Mouse (Mus musculus) WW6 (cell line): ENCODE results near the gene Mmp19.
"Not testable (repeated sequence)": the region's sequence is repeated elsewhere in the genome, so short reads cannot be mapped to it uniquely, and the experiment has no call there.

Experiments used
- DNase-seq: peaks from one replicate; pipeline ENCODE4 v3.0.0-alpha.2; 2013; ENCODE audit warnings: low read depth, low spot score

The Mmp19 gene

DNA sequence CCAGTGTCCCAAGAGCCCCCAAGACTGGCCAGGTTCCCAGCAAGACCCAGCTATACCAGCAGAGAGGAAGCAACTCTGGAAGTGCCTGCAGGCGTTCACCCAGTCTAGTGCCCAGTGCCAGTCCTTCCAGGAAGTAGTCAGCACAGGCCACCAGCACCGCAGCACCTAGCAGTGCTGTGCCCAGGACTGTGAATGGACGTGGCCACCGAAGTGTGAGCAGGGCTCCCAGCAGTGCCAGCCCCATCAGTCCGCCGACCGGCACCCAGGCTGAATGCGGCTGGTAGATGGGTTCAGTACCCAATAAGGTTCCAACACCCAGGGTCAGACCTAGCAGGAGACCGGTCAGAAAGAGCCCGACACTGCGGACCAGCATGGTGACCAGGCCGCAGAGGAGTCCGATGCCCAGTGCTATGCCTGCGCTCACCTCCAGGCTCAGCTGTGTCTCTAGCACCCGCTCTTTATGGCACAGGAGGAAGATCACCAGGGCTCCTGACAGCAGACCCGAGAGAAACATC lies 11.3 kb downstream of the Mmp19 start:
- DNase-seq, result no peak

DNA sequence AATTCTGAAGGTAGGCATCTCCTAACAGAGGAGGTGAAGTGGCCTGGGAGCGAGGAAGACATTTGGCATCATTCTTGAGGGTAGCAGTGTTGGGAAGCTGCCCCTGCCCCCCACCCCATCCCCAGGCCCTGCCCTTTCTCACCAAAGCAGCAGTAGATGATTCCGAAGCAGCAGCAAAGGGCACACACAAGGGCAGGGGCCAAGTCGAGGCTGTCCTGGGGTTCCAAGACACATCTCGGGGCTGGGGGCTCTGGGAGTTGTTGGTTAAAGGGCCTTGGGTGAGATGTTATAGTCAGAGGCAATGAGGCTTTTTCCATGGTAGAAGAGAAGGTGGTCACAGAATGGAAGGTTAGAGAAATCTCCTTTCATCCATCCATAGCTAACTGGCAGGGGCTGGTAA lies 12.2 kb downstream of the Mmp19 start:
- no peak for DNase-seq

DNA sequence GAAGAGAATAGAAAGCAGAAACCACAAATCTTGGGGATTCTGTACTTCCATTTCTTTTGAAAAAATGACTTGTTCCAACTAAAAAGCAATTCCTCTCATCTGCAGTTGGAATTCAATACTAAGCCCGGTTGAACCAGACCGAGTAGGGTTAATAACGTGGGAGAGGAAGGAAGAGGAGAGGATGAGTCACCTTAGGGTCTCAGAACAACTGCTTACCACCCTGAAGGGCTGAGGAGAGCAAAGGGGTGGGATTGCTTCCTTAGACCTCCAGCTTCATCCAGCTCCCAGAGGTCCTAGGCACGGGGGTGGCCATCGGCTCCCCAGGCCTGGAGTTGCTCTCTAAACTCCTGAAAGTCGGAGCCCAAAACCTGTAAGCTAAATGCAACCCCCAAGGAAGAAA lies 12.7 kb downstream of the Mmp19 start:
- DNase-seq, result no peak

DNA sequence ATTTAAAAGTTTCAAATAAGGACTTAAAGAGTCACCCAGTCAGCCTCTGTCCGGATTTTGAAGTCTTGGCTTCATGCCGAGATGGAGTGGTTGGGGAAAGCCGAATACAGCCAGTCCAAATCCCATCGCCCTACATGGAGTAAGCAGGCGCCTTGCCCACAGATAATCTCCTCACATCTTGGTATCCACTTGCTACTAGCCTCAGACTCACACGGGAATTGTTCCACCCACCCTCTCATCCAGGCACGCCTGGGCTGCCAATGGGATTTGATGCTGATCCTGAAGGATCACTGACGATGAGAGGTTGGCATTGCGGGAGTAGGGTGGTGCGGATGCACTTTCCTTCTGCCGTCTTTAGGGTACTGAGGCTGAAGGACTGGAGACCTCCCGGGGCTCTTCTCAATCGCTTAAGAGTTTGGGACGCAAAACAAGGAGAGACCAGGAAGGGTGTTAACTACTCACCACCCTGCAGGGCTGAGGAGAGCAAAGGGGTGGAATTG lies 13.1 kb downstream of the Mmp19 start, which contains the start of gene Dnajc14:
TSS of gene Dnajc14 (plus strand) at position 292 of the 500 bp plus-strand sequence.
- DNase-seq, result peak; percentile 28

DNA sequence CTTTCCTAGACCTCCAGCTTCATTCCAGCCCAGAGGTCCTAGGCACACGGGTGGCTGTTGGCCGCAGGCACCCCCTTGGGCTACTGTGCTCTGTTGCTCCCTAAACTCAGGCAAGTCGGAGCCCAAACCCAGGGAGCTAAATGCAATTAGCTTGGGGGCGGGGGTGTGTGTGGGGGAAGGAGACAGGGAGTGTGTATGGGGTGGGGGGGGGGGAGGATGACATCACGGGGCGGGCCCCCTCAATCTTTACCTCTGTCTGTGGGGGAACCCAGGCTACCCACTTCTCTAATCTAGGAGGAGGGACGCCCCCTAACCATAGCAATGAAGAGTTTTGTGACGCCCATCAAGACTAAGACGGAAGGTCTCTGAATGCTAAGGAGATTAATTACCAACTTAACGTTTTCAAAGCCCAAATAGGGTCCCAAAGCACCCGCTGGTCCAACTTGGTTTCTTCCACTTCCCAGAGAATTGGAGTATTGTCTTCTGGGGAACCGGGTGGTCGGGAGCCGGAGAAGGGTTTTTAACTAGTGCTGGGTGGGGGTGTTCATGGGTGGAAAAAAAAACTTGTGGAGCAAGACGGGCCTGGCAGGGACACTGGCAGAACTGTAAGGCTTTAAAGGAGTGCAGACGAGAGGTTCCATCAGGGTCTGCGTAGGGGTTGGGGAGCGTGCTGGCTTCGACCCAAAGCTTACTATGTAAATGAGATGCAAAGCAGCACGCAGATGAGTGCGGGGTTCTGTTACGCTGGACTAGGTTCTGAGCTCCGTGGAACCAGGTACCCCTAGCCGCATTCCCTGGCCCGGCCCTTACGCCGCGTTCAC lies 13.8 kb downstream of the Mmp19 start, which contains the start of gene Tmem198b:
TSS of gene Tmem198b (minus strand) at position 100 of the 821 bp plus-strand sequence.
- peak; percentile 38 for DNase-seq

DNA sequence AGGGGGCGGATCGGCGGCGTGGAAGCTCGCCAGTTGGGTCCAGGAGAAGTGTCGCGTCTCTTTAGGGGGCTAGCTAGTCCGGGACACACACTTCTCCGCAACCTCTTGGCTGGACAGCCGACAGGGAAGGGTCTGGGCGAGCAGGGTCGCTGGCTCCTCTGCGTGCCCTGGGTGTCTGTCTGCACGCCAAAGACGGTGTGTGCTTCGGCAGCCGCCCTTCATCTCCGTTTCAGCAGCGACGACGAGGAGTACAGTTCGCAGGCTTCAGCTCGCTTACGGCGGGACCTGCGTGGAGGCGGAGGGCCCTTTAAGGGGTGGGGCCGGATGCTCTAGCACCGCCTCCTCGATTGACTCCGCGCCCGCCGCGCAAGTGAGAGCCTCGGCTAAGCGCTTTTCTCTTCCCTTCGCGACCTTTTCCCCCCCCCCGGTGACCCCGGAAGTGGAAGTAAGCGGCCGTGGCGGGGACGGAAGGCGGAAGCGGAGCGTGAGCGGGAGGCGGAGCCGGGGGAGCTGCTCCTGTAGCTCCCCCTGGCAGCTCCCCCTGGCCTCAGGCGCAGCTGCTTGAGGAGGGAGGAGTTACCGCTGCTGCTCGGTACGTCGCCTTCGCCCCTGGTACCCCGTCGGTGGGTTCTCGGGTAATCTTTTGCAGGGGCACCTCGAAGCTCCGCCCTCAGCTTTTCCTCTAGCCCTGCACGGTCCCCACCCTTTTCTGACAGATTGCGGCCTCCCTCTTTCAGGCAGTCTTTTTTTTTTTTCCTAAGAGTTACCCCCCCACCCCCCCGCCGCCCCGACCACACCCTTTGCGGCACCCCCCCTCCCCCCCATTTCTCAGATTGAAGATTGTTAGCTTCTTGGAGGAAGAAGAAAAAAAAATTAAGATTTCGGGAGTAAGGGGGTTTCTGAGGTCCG lies 14.6 kb downstream of the Mmp19 start:
- DNase-seq, result peak; percentile 89

DNA sequence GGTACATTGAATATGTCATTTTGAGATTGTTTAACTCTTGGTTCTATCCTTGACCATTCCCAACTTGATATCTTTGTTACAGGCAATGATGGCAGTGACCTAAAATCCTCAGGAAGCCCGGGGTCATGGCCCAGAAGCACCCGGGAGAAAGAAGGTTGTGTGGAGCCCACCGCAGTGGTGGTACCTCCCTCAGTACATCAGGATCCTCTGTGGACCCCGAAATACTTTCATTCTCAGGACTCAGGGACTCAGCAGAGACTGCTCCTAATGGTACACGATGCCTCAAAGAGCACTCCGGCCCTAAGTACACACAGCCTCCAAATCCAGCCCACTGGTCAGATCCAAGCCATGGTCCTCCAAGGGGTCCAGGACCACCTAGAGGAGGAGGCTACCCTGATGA lies 15.4 kb downstream of the Mmp19 start:
- no peak for DNase-seq

DNA sequence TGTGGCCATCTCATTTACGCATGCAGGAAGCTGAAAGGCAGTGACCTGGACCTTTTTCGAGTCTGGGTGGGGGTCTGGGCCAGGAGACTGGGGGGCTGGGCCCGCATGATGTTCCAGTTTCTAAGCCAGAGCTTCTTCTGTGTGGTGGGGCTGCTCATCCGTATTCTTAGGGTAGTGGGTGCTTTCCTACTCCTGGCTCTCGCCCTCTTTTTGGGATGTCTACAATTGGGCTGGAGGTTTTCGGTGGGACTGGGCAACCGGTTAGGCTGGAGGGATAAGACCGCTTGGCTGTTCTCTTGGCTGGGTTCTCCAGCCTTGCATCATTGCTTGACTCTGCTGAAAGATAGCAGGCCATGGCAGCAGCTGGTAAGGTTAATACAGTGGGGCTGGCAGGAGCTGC lies 16.3 kb downstream of the Mmp19 start:
- no peak for DNase-seq

DNA sequence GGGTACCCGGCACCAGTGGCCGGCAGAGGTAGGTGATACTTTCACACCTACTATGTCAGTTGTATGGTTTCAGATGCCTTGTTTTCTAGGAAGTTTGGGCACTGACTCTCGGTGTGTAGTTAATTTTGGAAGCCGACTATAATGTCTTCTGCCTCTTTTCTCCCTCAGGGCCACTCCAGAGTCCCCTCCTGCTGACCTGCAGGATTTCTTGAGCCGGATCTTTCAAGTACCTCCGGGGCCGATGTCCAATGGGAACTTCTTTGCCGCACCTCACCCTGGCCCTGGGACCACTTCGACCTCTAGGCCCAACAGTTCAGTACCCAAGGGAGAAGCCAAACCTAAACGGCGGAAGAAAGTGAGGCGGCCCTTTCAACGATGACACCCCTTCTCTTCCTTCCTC lies 26.3 kb downstream of the Mmp19 start, which contains the start of gene Sarnp:
TSS of gene Sarnp (plus strand) at position 301 of the 400 bp plus-strand sequence.
- DNase-seq, result no peak

DNA sequence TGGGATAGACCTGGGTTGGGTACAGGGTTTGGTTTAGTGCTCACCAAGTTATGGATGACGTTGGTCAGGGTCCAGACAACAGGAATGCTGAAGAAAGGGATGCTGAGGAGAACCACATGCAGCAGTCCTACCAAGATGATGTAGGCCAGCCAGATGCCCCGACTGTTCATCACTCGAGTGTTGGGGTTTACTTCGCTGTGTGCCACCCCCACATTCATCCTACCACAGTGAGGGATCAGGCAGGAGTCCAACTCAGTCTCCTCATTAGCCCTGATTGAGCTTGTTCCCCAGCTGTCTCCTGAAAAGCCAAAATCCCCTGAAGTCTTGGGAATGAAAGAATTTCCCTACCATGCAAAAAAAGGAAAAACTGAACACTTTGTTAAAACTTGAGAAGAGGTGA lies 29.5 kb downstream of the Mmp19 start:
- DNase-seq, result no peak

DNA sequence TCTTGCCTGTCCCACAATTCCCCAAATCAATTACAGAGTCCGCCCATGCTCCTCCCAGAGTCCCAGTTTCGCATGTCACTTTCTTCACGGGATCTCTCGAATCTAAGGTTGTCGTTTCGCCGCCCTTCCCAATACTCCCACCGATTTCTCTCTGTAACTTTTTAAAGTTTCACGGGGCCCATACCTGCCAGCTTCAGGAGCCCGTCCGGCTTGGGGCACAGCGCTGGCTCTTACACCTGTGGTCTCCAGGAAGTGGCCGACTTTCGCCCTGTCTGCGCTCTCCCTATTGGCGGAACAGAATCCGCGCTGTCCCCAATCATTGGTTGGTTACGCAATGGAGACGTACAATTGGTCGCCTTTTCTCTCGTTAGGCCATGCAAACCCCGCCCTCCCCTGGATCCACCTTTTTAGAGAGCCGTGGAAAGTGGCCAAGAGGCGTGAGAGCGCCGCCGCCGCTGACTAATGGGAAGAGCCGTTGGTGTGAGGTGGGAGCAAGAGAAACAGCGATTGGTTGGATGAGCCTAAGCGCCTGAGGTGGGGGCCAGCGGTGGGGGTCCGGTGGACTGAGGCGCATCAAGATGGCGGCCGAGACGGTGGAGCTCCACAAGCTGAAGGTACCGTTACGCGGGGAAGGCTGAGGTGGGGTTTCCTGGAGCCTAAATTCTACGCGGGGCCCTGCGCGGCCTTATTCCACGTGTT lies 30.8 kb downstream of the Mmp19 start, which contains the start of gene Ormdl2:
TSS of gene Ormdl2 (minus strand) at position 288 of the 699 bp plus-strand sequence.
- DNase-seq, result peak; percentile 98

DNA sequence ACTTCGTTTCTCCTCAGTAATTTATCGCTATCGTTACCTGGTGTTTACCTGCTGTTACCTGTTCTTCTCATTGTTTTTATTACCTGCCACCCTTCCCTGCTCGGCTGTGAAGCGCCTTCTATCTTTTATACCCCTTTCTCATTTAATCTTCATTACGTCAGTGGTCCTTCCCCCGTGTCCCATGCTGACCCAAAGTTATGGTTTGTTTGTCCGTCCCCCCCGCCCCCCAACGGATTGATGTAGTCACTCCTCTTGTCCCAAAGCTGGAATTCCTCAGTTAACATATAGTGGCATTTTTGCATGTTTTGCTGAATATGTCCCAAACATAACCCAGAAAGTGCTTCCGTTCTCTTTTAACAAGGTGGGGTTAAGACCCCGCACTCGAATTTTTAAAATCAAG lies 31.4 kb downstream of the Mmp19 start:
- no peak for DNase-seq

DNA sequence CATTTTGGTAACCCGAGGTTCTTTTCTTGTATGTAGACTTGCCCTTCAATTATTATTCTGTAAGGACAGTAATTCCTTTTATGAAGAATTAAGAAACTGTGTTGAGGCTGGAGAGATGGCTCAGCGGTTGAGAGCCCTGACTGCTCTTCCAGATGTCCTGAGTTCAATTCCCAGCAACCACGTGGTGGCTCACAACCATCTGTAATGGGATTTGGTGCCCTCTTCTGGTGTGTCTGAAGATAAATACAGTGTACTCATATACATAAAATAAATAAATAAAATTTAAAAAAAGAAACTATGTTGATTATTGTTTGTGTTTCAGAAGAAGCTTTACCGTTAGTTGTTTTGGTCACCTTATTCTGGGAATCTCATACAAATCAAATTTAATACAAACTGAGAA lies 32.4 kb downstream of the Mmp19 start:
- not testable (repeated sequence) for DNase-seq

DNA sequence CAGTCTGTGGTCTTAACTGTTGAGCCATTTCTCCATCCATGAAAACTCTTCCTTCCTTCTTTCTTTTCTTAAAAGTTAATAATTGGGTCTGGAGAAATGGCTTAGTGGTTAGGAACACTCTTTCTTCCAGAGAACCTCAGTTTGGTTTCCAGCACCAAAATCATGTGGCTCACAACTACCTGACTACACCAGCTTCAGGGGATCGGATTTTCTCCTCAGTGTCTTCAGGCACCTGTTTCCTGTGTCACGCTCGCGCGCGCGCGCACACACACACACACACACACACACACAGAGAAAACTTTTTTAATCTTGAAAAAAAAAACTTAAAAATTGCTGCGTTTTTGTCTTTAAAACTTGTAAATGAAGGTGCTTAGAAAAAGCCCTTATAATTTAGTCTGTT lies 33.1 kb downstream of the Mmp19 start:
- no peak for DNase-seq

DNA sequence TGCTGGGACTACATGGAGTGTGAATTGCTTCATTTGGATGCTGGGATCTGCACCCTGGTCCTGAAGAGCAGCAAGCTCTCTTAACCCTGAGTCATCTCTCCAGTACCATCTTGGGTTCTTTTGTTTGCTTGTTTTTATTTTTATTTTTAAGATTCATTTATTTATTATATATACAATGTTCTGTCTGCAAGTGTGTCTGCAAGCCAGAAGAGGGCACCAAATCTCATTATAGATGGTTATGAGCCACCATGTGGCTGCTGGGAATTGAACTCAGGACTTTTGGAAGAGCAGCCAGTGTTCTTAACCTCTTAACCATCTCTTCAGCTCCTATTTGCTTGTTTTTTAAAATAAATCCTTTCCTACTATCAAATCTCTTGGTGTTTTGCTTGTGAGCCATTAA lies 46.7 kb downstream of the Mmp19 start:
- no peak for DNase-seq

DNA sequence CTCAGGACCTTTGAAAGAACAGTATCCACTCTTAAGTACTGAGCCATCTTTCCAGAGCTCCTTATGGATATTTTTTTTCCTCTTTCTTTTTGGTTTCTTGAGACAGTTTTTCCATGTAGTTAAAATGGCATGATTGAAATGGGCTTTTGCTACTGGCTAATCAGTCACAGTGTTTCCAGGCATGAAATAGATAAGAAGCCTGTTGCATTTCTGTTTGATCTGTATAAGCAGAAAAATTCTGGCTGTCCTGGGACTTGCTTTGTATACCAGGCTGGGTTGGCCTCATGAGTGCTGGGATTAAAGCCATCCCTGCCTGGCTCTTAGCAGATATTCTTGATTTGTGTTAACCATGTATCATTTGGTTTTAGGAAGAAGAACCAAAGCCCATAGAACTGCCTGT lies 48.7 kb downstream of the Mmp19 start:
- DNase-seq, result no peak

DNA sequence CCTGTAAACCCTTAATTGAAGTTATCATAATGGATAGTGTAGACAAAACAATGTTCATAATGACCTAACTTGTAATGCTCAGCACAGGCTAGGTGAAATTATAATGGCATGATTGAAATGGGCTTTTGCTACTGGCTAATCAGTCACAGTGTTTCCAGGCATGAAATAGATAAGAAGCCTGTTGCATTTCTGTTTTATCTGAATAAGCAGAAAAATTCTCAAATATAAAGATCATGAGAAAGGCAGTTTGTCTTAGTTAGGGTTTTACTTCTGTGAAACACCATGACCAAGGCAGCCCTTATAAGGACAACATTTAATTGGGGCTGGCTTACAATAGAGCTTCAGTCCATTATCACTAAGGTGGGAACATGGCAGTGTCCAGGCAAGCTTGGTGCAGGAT lies 49.9 kb downstream of the Mmp19 start:
- DNase-seq, result no peak

DNA sequence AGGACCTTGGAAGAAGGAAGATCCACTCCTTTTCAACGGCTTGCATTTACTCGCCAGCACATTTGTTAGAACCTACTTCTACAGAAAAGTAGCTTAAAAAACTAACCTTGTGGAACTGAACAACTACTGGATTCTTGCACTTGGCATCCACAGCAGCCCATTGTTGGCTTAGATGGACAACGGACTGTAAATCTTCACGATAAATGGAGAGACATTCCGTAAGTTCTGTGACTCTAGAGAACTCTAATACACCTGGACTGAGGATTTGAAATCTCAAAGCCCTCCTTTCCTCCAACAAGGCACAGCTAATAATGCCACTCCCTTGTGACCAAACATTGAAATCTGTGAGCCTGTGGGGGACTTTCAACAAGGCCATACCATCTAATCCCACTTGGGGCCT lies 52.5 kb downstream of the Mmp19 start:
- no peak for DNase-seq

DNA sequence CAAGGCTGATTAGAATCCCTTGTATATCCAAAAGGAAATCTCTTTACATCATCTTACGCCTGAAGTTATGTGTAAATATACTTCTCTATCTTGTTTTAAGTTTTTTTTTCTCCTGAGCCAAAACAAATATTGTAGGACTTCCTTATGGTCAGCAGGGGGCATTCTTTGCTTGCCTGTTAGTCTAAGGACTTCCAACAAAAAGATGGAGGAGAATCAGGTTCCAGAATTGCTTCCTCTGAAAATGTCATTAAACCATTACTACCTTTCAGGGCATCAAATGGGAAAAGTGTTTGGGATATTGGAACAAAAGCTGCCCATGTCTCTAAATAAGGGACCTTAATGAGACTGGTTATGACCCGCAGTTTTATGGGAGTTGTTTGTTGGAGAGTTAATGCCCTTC lies 54.8 kb downstream of the Mmp19 start:
- no peak for DNase-seq

DNA sequence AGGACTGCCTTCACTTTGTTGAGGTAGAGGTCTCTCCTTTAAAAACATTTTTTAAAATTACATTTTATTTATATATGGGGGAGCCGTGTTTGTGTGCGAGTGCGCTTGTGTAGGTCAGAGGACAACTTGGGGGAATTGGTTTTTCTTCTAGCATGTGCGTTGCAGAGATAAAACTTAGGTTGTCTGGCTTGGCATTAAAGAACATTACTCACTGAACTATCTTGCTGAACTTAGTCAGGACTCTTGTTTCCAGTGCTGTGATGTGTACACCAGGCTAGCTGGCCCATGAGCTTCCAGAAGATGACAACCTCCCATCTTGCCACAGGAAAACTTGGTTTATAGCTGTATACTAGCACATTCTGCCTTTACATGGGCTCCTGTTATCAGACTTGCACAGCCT lies 56.0 kb downstream of the Mmp19 start:
- DNase-seq, result no peak

DNA sequence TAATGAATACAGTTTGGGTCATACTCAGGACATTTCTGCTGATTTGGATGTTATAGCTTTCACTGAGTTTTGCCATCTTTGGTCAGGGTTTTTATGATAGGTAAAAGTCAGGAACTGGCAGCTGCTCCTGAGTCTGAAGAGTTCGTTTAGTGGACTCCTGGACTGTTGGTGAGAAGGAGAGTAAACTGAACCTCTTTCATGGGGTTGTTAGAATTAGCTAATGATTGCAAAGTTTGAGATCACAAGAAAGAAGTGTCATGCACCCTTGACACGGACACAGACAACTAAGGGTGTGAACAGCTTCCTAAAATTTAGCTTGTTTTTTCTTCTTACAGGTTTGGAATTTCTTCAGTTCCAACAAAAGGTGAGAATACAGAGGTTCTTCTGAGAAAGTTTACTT lies 57.7 kb downstream of the Mmp19 start:
- DNase-seq, result no peak
